Mouse (Mus musculus): Measurements from ENCODE around the gene Rxfp4.

DNA sequence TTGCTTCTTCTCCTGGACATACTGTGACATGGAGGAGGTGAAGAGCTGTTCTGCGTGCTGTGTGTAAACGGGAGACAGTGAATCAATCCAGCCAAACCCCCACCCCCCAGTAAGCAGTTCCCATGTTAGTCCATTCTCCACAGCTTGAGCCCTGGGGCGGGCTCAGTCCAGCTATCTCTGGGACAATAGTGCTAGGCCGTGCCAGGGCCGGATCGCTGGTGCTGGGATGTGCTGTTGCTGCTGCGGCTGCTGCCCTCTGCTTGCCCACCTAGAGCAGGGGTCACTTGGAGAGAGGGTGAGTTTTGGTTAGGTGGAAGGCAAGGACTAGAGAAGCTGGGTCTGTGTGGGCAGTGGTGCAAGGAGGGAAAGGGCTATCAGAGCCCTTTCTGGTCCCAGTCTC lies 26.6 kb downstream of the Rxfp4 start:
- TF ChIP-seq CTCF (IDR thresholded peaks at IDR 0.05; ENCODE audit: borderline replicate concordance, insufficient read depth, low read length) (no peak), POLR2A (IDR thresholded peaks at IDR 0.05; ENCODE audit: low read depth, low read length) (no peak)

All from embryonic fibroblast, embryonic 13.5 days (primary cell).